Mouse (Mus musculus) limb, embryonic 14.5 days (tissue): ENCODE data around the gene Thbs2. TPM values are rescaled to one million over a fixed set of nuclear protein-coding genes. Genes with fewer than 3 reads are reported as not detected.

ENCODE experiments used
- ATAC-seq: fragments of 200-750 bp; cut with Nextera tagmentation; 2 replicates; pipeline ENCODE4 v1.8.0; 2017; ENCODE audit warnings: low read depth, moderate number of reproducible peaks, moderate TSS enrichment; ENCODE audit not compliant: low FRiP score
- DNase-seq: peaks from one replicate; pipeline ENCODE4 v3.0.0-alpha.2; 2015; ENCODE audit warnings: low spot score
- H3K27ac ChIP-seq: fragments of 300-500 bp; sonication (generic); replicated peaks from 2 replicates; pipeline ENCODE4 v1.5.1; 2014; ENCODE audit warnings: low read depth, mild to moderate bottlenecking, low read length, moderate library complexity, mixed read lengths
- H3K27me3 ChIP-seq: fragments of 300-500 bp; sonication (generic); 2 replicates; pipeline ENCODE4 v1.6.1; 2014; ENCODE audit warnings: low read length, mixed read lengths; ENCODE audit not compliant: control insufficient read depth, insufficient read depth
- H3K36me3 ChIP-seq: fragments of 300-500 bp; sonication (generic); 2 replicates; pipeline ENCODE4 v1.6.1; 2014; ENCODE audit warnings: mild to moderate bottlenecking, low read length, moderate library complexity, mixed read lengths; ENCODE audit not compliant: control insufficient read depth, insufficient read depth
- H3K4me1 ChIP-seq: fragments of 300-500 bp; sonication (generic); 2 replicates; pipeline ENCODE4 v1.6.1; 2014; ENCODE audit warnings: antibody characterized with exemption, low read length, mixed read lengths; ENCODE audit not compliant: control insufficient read depth, insufficient read depth
- H3K4me2 ChIP-seq: fragments of 300-500 bp; sonication (generic); replicated peaks from 2 replicates; pipeline ENCODE4 v1.6.1; 2014; ENCODE audit warnings: low read depth, mild to moderate bottlenecking, low read length, moderate library complexity; ENCODE audit not compliant: severe bottlenecking
- H3K4me3 ChIP-seq: fragments of 300-500 bp; sonication (generic); replicated peaks from 2 replicates; pipeline ENCODE4 v1.5.1; 2014; ENCODE audit warnings: low read length
- H3K9ac ChIP-seq: fragments of 300-500 bp; sonication (generic); 2 replicates; pipeline ENCODE4 v1.6.1; 2014; ENCODE audit warnings: mild to moderate bottlenecking, low read depth, low read length, moderate library complexity; ENCODE audit not compliant: severe bottlenecking
- H3K9me3 ChIP-seq: fragments of 300-500 bp; sonication (generic); 2 replicates; pipeline ENCODE4 v1.6.1; 2016; ENCODE audit warnings: low read length; ENCODE audit not compliant: control insufficient read depth
- POLR2A ChIP-seq: fragments of 200-500 bp; IDR thresholded peaks from 2 replicates; pipeline ENCODE4 v1.8.0; 2012; ENCODE audit warnings: inconsistent platforms, mild to moderate bottlenecking, moderate library complexity, borderline replicate concordance; ENCODE audit not compliant: insufficient read depth, insufficient read length; ENCODE audit errors: extremely low read depth
- WGBS: fragments of 180-500 bp; shearing (Covaris S2); extraction: QIAGEN DNeasy Blood & Tissue Kit; methylation state at CpG from one replicate; pipeline ENCODE4 v1.1.7; 2014; 5-methylcytosine and 5-hydroxymethylcytosine counted together
- polyA plus RNA-seq, 2 experiments: library from polyadenylated mRNA; depleted of rRNA in 1 of 2; stranded (reverse) in 1 of 2; unstranded in 1 of 2; fragments of >200 nt; fragmentation: Nextera tagmentation in 1 of 2; extraction: Ambion mirVana in 1 of 2; gene quantifications; 2 replicates each; pipeline versions ENCODE4 v1.2.1 to v1.2.3; 2012 to 2014

Thbs2 gene
- polyA plus RNA-seq, 2 experiments = 78.6 to 92.6 TPM

GRCm38 (mm10) chr17:14705466-14705865, 11.4 kb upstream of the Thbs2 start:
- no peak for TF ChIP-seq POLR2A
- Histone ChIP-seq H3K4me2 (no peak overlapping the region), H3K27me3 (no peaks in the 10 kb centered on the region), H3K27ac (no peak overlapping the region), H3K9me3 (no peaks in the 10 kb centered on the region), H3K4me1 (peaks cover 1% of the 10 kb centered on the region), H3K4me3 (no peak overlapping the region), H3K9ac (no peak overlapping the region), H3K36me3 (no peaks in the 10 kb centered on the region)
- no peak for DNase-seq
- no peak for ATAC-seq
- 88% methylated on average over 2 of the region's 2 CpGs for WGBS

- H3K4me2 ChIP-seq = no peak overlapping the region
- peaks cover 5% of the 10 kb centered on the region for H3K4me1 ChIP-seq
- H3K9ac ChIP-seq = no peak overlapping the region
- no peak for ATAC-seq
- no peak for TF ChIP-seq POLR2A
- 80% methylated on average over 6 of the region's 6 CpGs for WGBS
- DNase-seq = no peak
- no peak overlapping the region for H3K27ac ChIP-seq
- H3K4me3 ChIP-seq = no peak overlapping the region
- H3K27me3 ChIP-seq = no peaks in the 10 kb centered on the region
- no peaks in the 10 kb centered on the region for H3K36me3 ChIP-seq
- no peaks in the 10 kb centered on the region for H3K9me3 ChIP-seq
Measured at GRCm38 (mm10) chr17:14703771-14704170, 9.7 kb upstream of the Thbs2 start.

- 66% methylated on average over 4 of the region's 4 CpGs for WGBS
- Histone ChIP-seq H3K9me3 (no peaks in the 10 kb centered on the region), H3K27me3 (no peaks in the 10 kb centered on the region), H3K4me1 (peaks cover 5% of the 10 kb centered on the region), H3K4me3 (no peak overlapping the region), H3K36me3 (no peaks in the 10 kb centered on the region), H3K27ac (no peak overlapping the region), H3K4me2 (no peak overlapping the region), H3K9ac (no peak overlapping the region)
- DNase-seq (no peak), ATAC-seq (no peak)
- no peak for TF ChIP-seq POLR2A
Measured at GRCm38 (mm10) chr17:14703268-14703667, 9.2 kb upstream of the Thbs2 start.

GRCm38 (mm10) chr17:14702701-14703100, 8.7 kb upstream of the Thbs2 start:
- no peak for ATAC-seq
- no peak overlapping the region for H3K27ac ChIP-seq
- no peak overlapping the region for H3K4me3 ChIP-seq
- no peak overlapping the region for H3K4me2 ChIP-seq
- H3K9ac ChIP-seq = no peak overlapping the region
- no peaks in the 10 kb centered on the region for H3K9me3 ChIP-seq
- H3K27me3 ChIP-seq = no peaks in the 10 kb centered on the region
- no peak for DNase-seq
- 55% methylated on average over 3 of the region's 3 CpGs for WGBS
- H3K4me1 ChIP-seq = peaks cover 5% of the 10 kb centered on the region
- no peak for TF ChIP-seq POLR2A
- no peaks in the 10 kb centered on the region for H3K36me3 ChIP-seq

- Histone ChIP-seq H3K4me3 (no peak overlapping the region), H3K4me2 (no peak overlapping the region), H3K27ac (no peak overlapping the region), H3K27me3 (no peaks in the 10 kb centered on the region), H3K4me1 (peaks cover 5% of the 10 kb centered on the region), H3K9ac (no peak overlapping the region), H3K36me3 (no peaks in the 10 kb centered on the region), H3K9me3 (no peaks in the 10 kb centered on the region)
- TF ChIP-seq POLR2A = no peak
- no peak for DNase-seq
- WGBS = 57% methylated on average over 2 of the region's 2 CpGs
- ATAC-seq = no peak
Measured at GRCm38 (mm10) chr17:14701891-14702290, 7.9 kb upstream of the Thbs2 start.

- WGBS = 22% methylated on average over 5 of the region's 5 CpGs
- Histone ChIP-seq H3K9me3 (no peaks in the 10 kb centered on the region), H3K4me1 (peaks cover 5% of the 10 kb centered on the region), H3K9ac (no peak overlapping the region), H3K36me3 (no peaks in the 10 kb centered on the region), H3K27ac (peak overlapping the region; percentile 56; the same call in 1 of the 2 replicates), H3K27me3 (no peaks in the 10 kb centered on the region), H3K4me2 (no peak overlapping the region), H3K4me3 (no peak overlapping the region)
- peak; percentile 18 for DNase-seq
- no peak for ATAC-seq
- TF ChIP-seq POLR2A = no peak
Measured at GRCm38 (mm10) chr17:14700204-14700603, 6.2 kb upstream of the Thbs2 start.
